Mouse (Mus musculus): ENCODE results near the gene Igf2bp3. TPM values are rescaled to one million over a fixed set of nuclear protein-coding genes. Genes with fewer than 3 reads are reported as not detected.

Igf2bp3 gene
- total RNA-seq, 4 experiments from 2014 or later: not detected

DNA sequence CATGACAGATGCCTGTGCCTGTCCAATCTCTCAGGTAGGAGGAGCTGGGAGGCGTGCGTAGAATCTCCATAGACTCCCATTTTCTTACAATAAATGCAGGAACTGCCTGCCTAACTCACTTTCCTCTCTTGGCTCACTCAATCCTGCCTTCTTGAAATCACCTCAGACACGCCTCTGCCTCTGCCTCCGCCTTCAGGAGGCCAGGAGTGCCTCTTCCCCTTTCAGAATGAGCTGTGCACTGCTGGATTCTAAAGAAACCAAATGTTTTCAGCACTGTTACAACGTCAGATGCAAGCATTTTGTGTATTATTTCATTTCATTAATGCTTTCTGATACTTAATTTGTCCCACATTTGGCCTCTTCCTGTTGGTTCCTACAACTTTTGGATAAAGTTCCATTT is 38.7 kb downstream of the Igf2bp3 start:
- no peak for DNase-seq (ENCODE audit: low spot score)

DNA sequence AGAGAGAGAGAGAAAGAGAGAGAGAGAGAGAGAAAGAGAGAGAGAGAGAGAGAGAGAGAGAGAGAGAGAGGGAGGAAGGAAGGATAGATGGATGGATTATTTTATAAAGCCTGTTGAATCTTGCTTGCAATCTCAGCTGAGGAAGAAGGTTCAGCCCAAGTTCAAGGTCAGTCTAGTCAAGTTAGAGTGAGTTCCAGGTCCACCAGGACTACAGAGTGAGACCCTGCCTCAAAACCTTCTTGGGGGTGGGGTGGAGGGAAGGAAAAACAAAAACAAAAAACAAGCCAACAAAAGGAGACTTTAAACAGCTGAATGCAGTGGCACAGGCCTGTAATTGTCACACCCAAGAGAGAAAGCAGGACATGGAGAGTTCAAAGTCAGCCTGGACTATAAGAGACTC is 40.1 kb downstream of the Igf2bp3 start:
- DNase-seq (ENCODE audit: low spot score): no peak

DNA sequence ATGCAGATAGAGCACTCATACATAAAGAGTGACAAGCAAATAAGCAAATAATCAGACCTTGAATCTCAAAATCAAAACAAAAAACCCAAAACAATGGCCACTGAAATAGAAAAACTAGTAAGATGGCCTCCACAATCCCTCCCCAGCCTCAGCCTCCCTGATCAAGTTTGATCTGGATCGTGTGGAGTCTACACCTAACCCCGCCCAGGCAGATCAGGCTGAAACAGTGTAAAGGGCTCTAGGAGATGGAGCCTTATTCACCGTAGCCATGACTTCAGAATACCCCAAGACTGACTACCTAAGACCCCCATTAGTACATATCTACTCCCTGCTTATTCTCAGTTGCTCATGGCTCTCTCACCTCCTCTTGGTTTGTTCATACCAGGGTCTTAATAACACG is 41.1 kb downstream of the Igf2bp3 start:
- no peak for DNase-seq (ENCODE audit: low spot score)

DNA sequence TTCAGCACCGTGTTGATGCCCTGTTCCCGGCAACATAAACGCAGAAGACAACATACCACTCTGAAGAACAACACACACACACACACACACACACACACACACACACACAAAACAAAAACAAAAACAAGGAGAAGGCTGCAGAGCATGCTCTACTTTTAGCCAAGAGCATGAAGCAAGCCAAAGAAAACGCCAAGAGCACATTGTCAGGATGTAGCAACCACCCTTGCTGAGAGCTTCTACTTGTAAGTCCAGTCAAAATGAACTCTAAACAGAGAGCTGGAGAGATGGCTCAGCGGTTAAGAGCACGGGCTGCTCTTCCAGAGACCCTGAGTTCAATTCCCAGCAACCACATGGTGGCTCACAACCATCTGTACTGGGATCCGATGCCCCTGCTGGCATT is 41.5 kb downstream of the Igf2bp3 start:
- no peak for DNase-seq (ENCODE audit: low spot score)

DNA sequence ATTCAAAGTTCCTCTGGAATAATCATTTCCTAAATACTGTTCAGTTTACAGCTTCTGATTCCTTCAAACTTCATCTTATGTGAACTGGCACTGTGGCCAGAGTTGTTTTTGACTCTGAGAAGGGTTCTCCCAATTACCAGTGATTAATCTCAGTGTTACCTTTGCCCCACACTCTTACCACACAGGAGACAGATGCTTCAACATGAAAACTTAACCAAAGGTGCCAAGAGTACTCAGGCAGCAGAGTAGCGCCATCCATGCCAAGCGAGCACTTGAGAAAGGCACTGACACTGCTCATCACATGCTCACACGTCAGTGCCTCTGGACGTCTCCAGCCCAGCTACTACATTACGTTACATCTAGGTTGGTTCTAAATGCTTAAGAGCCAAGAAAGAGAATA is 43.5 kb downstream of the Igf2bp3 start:
- no peak for DNase-seq (ENCODE audit: low spot score)

DNA sequence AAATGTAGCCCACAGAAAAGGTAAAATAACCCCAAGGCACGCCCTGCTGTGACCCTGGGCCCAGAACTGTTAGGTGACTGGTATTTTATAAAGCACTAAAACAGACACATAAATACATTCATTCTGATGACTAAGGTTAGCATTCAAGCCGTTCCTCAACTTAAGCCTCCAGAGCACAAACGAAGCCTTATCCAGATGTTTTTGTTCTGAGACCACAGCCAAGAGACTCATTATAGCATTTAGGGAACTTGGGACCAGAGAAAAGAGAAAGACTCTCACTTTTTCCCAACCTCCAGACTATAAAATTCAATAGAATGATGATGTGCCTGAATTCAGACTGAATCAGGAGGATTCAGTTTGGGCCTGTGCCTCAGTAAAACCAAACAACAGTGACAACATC is 46.1 kb downstream of the Igf2bp3 start:
- DNase-seq (ENCODE audit: low spot score): no peak

DNA sequence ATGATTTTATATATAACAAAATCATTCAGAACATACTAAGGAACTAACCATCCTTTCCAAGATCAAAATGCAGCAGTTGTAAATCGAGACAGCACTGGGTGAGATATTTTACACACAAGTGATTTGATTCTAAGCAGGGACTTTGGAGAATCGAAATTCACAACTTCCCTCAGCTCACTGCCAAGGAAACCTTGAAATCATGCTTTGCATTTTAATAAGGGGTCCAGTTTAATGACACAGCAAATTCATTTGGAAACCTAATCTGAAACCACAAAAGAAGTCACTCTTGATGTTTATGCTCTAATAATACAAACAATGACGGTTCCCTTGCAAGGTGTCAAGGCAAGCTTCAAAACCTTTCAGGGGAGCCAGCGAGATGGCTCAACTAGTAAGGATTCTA is 47.4 kb downstream of the Igf2bp3 start:
- DNase-seq (ENCODE audit: low spot score): no peak

DNA sequence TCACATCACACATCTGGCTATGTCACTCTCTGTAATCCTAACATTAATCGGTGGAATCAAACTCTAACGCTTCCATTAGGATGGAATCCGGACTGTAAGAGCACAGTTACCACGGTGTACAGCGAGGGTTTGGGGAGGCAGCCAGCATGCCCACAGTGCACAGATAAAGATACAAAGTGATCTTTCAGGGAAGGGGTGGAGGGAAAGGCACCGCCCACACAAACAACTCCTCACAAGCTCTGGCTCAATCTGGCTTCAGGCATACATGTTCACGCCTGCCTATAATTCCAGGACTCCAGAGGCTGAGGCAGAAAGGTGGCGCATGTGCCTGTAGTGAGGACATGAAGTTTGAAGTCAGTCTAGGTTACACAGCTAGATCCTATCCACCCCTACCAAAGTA is 48.4 kb downstream of the Igf2bp3 start:
- no peak for DNase-seq (ENCODE audit: low spot score)

DNA sequence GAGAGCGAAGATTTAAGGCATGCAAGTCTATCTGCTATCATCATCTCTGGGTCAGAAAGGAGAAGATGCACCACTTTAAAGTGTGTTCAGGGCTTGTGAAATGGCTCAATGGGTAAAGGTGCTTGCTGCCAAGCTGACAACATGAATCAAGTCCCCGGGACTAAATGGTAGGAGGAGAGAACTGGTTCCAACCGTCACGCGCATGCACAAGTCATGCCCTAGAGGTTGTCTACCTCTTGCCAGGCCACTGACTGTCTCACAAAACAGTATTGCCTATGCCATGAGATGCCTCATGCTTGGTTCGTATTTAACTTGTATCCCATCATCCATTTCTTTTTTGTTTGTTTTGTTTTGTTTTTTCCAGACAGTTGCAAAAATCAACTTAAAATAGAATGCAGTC is 48.9 kb downstream of the Igf2bp3 start:
- no peak for DNase-seq (ENCODE audit: low spot score)

DNA sequence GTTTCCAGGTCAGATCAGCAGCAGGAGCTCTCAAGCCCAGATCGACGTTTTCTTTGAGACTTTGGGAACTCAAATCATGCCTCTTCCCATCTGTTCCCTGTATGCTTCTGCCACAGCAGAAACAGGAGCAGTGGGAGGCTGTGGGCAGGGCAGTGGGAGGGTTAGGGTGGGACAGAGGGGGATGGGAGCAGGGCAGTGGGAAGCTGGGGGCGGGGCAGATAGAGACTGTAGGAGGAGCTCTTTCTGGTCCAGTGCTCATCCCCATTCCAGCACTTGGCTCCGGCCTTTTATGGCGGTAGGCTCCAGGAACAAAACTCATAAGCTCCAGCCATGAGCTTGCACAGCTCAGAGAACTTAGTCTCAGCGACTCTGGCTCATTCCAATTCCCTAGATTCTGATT is 49.7 kb downstream of the Igf2bp3 start:
- no peak for DNase-seq (ENCODE audit: low spot score)

DNA sequence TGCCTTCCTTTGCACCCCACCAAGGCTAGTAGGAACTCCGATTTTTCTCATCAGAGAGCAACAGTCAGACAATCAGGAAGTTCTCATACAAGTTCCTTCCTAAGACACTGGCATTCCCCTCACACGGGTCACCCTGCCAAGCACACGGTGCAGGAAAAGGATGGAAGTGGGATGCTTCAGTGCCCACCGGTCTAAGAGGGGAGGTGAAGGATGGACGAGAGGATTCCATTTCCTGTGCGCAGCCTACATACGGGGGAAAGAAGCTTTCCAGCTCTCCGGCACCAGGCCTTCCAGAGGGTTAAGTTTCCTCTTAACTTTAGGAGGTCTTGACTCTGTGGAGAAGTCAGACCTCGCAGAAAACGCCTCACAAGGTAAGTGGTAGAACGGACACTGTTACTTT is 50.1 kb downstream of the Igf2bp3 start:
- no peak for DNase-seq (ENCODE audit: low spot score)

DNA sequence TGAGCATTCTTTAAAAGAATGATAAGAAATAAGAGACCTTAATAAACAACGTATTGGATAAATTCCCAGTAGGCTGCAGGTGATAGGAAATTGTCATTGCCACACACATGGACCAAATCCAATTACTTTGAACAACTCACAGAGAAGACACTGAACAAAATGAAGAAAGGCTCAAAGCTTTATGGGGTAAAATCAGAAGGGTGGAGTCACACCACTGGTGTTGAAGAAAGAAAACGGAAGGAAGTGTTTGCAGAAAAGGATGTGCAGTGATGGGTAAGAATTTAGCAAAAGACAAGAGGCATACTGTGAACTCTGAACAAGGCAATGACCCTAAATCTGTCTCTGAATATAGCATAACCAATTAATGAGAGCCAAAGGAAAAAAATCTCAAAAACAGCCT is 54.8 kb downstream of the Igf2bp3 start:
- DNase-seq (ENCODE audit: low spot score): no peak

DNA sequence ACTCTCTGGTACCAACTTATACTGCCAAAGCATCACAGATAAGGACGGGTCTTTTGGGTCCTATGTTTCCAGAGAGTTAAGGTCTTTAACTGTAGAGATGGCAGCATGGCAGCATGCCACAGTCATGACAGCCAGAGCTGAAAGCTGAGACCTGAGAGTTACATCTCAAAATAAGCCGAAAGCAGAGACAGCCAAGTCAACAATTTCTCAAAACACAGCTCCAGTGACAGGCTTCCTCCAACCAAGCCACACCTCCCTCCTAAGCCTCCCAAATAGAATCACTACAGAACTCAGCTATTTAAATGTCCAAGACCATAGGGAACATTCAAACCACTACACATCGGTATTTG is 58.0 kb downstream of the Igf2bp3 start:
- DNase-seq (ENCODE audit: low spot score): no peak

DNA sequence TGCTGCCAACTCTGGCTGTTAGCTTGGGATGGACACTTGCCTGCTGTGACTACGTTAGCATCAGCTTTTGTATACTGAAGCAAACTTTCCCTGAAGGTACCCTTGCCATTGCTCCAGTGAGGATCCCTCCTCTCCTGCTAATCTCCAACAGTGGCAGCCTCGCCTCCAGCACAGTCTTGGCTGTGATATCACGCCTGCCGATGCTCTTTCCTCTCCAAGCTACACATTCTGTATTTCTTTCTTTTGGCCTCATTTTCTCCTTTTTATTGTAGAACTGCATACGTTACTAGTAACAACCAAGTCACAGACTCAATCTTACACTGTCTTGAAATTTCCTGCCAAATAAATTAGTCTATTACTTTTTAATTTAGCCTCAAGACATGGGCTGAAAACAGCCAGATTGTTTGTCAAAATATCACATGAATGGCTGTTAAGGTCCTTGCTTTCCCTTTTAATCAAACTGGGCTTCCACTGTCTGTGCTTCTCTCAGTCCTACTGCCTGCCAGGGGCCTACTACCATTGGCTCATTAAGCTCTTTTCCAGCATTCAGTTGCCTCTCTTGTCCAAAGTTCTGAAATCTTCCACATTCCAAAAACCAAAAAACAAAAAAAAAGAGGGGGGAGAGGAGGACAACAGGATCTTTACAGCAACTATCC is 58.5 kb downstream of the Igf2bp3 start:
- DNase-seq (ENCODE audit: low spot score): no peak

DNA sequence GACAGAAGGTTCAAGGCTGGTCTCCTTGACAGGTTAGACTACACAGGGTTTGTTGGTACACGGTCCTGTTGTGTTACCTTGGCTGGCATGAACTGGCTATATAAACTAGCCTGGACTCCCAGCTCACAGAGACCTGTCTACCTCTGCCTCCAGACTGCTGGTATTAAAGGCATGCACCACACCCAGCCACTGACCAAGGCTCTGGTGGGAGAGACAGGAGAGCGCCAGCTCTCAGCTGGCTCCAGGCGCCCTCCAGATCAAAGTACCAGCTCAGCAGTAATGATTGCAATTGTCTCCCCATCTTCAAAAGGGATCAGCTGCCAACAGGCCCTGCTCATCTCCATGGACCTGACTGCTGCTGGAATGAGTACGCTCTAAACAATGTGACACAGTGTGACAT is 63.3 kb downstream of the Igf2bp3 start:
- no peak for DNase-seq (ENCODE audit: low spot score)

DNA sequence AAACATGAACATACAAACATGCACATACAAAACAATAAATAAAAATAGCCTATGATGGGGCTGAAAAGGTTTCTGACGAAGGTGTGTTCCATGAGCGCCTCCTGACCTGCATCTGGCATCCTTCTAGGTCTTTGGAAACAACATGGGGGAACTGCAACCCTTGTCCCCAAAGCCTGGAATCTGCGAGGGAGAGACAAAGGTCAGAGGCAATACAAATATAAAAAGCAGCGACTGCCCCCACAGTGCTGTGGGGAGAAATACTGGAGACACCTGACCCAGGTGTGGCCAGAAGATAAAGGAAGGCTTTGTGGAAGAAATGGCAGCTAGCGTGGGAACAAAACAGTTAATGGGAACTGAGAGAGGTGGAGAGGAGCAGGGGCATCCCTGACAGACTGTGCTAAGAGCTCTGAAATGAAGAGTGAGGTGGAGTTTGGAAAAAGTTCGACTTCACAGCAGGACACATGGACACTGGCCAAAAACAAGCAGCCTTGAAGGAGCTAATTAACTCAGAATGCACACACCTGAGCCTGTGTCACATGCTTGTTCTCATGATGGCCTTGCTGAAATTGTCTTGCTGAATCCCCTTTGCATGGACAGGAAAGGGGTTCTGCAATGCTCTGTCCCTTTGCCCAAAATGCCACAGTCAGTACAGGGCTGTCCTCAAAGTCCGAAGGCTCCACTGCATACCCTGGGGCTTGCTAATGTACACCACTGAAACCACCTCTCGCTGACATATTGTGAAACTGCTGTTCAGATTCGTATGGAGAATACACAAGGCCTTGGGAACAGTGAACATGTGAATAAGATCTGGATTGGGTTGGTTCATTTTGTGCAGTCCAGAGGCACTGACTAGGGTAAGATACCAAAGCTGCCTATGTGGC is 64.2 kb downstream of the Igf2bp3 start:
- DNase-seq (ENCODE audit: low spot score): no peak

DNA sequence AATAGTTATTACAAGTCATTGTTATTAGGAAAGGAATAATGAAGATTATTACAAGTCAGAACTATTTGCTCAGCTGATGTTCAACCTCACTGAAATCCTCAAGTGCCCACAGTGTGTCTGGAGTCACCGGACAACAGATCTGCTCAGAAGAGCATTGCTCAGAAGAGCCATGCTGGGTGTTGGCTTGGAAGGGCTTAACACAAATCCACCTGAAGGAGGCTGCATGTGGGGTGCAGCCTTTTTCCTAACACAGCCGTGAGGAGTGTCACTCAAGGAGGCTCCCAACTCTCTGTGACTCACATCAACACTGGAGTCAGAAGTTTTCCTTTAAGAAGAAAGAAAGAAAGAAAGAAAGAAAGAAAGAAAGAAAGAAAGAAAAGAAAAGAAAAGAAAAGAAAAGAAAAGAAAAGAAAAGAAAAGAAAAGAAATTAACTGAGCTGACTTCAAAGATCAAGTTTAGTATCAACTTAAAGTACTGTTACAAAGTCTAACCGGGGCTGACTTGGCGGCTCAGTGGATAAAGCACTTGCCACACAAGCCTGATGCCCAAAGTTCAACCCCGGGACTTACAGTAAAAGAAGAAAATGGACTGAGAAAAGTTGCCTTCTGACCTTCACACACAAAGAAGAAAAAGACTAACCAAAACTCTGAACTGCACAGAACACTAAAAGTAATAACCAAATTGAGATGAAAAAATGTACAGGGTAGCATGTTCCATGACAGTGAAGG is 65.4 kb downstream of the Igf2bp3 start:
- DNase-seq (ENCODE audit: low spot score): no peak

DNA sequence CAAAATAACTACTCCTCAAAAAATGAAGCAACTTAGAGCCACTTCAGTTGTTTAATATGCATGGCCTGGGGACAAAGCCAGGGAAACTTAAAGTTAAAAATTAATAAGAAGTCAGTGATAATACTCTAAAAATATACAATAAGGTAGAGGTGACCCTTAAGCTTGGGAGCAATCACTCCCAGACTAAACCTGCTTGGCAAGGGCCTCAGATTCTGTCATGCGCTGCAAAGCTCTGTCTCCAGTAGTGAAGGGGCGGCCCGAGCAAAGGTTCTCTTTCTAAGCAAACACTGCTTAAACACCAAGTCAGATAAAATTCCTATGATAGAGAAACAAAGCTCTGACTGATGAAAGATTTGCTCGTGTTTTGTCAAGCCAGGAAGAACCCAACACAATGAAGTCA is 66.0 kb downstream of the Igf2bp3 start:
- DNase-seq (ENCODE audit: low spot score): no peak

DNA sequence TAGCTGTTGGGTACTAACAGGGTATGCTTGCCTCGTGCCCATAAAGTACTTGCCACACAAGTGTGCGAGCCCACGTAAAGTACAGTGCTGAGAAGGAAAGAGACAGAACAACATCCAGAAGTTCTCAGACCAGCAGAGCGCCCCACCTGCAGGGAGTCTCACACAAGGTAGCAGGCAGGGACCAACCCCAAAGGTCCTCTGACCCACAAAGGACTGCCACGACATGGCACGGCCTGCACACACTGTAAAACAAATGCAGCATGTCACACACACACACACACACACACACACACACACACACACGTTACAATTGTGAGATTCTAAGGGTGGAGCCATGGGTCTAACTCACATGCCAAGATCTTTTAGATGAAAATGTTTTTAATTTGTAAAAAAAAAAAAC is 66.4 kb downstream of the Igf2bp3 start:
- DNase-seq (ENCODE audit: low spot score): no peak

DNA sequence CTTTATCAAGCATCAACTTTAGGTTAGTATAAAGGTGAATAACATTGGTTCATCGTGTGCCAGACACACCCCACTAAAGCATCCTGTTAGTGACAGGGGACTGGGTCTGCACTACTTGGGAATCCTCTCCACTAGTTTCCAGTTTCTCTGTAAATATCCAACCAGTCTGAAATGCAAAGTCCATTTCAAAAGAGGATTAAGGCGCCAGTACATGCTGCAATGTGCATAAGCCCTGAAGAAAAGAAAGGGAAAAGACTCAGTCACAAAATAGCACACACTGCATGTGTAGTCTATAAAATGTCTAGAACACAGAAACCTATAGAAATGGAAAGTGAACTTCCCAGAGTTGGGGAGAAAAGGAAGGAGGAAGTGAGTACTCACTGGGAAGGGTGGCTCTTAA is 68.3 kb downstream of the Igf2bp3 start:
- DNase-seq (ENCODE audit: low spot score): no peak

DNA sequence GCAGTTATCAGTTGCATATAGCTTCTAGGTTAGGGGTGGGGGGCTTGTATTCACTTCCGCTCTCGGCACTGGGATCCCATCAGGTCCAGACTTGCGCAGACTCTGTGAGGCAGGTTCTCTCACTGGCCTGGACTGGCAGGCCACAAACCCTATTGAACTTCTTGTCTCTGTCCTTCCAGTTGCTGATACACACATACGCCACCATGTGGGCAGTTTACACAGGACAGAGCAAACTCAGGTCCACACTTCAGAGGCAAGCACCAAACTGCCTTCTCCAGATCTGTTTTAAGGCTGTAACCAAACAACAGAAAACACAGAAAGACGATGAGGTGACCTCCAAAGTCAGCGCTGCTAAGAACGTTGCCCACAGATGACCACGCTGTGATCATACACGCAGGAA is 72.3 kb downstream of the Igf2bp3 start:
- DNase-seq (ENCODE audit: low spot score): no peak

DNA sequence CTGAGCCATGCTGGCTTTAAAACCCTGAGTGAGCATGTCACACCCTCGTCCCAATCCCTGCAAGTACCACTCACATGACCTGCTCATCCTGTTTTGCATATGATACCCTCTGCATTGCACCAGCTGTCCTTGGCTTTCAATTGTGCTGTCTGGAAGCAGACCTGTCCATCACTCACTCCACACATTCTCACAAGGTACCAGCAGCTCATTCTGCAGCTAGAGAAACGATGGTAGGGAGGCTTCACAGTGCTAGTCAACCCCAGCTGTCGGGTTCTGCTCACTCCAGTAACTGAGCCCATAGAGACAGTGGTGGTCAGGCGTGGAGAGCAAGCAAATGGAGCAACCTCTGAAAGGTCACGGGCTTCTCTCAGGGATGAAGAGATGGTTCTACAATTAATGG is 73.6 kb downstream of the Igf2bp3 start:
- no peak for DNase-seq (ENCODE audit: low spot score)

All from heart, adult 8-10 months (tissue).